Mouse (Mus musculus) lung, embryonic 14.5 days (tissue): ENCODE data around the gene Urah. TPM values are rescaled to one million over a fixed set of nuclear protein-coding genes. Genes with fewer than 3 reads are reported as not detected.

Experiments
- ATAC-seq: fragments of 200-750 bp; cut with Nextera tagmentation; 2 replicates; pipeline ENCODE4 v1.8.0; 2017; ENCODE audit warnings: mild to moderate bottlenecking, moderate TSS enrichment, moderate library complexity; ENCODE audit not compliant: insufficient read depth
- DNase-seq: peaks from one replicate; pipeline ENCODE4 v3.0.0-alpha.2; 2015
- H3K27ac ChIP-seq: fragments of 300-500 bp; sonication (generic); 2 replicates; pipeline ENCODE4 v1.5.1; 2014; ENCODE audit warnings: low read depth, mild to moderate bottlenecking, moderate library complexity
- H3K27me3 ChIP-seq: fragments of 300-500 bp; sonication (generic); 2 replicates; pipeline ENCODE4 v1.6.1; 2014; ENCODE audit warnings: low read length, control low read depth; ENCODE audit not compliant: insufficient read depth
- H3K36me3 ChIP-seq: fragments of 300-500 bp; sonication (generic); 2 replicates; pipeline ENCODE4 v1.6.1; 2014; ENCODE audit warnings: control low read depth; ENCODE audit not compliant: insufficient read depth
- H3K4me1 ChIP-seq: fragments of 300-500 bp; sonication (generic); 2 replicates; pipeline ENCODE4 v1.6.1; 2014; ENCODE audit warnings: antibody characterized with exemption, control low read depth; ENCODE audit not compliant: insufficient read depth
- H3K4me2 ChIP-seq: fragments of 300-500 bp; sonication (generic); 2 replicates; pipeline ENCODE4 v1.6.1; 2014; ENCODE audit warnings: mild to moderate bottlenecking
- H3K4me3 ChIP-seq: fragments of 300-500 bp; sonication (generic); 2 replicates; pipeline ENCODE4 v1.5.1; 2014; ENCODE audit warnings: low read depth, low read length
- H3K9ac ChIP-seq: fragments of 300-500 bp; sonication (generic); 2 replicates; pipeline ENCODE4 v1.6.1; 2014
- H3K9me3 ChIP-seq: fragments of 300-500 bp; sonication (generic); 2 replicates; pipeline ENCODE4 v1.6.1; 2016; ENCODE audit warnings: low read depth, low read length, control low read depth
- CTCF ChIP-seq: IDR thresholded peaks from 2 replicates; pipeline ENCODE4 v1.5.1; 2016; ENCODE audit warnings: antibody characterized with exemption, low read depth
- WGBS: fragments of 180-500 bp; shearing (Covaris S2); extraction: QIAGEN DNeasy Blood & Tissue Kit; methylation state at CpG from one replicate; pipeline ENCODE4 v1.1.7; 2014; 5-methylcytosine and 5-hydroxymethylcytosine counted together
- polyA plus RNA-seq: library from polyadenylated mRNA; unstranded; fragments of >200 nt; fragmentation: Nextera tagmentation; extraction: Ambion mirVana; gene quantifications from 2 replicates; pipeline ENCODE4 v1.2.1, GENCODE M21; 2014

Gene Urah
- polyA plus RNA-seq, 1 experiment from 2014 or later = 2.2 TPM

DNA sequence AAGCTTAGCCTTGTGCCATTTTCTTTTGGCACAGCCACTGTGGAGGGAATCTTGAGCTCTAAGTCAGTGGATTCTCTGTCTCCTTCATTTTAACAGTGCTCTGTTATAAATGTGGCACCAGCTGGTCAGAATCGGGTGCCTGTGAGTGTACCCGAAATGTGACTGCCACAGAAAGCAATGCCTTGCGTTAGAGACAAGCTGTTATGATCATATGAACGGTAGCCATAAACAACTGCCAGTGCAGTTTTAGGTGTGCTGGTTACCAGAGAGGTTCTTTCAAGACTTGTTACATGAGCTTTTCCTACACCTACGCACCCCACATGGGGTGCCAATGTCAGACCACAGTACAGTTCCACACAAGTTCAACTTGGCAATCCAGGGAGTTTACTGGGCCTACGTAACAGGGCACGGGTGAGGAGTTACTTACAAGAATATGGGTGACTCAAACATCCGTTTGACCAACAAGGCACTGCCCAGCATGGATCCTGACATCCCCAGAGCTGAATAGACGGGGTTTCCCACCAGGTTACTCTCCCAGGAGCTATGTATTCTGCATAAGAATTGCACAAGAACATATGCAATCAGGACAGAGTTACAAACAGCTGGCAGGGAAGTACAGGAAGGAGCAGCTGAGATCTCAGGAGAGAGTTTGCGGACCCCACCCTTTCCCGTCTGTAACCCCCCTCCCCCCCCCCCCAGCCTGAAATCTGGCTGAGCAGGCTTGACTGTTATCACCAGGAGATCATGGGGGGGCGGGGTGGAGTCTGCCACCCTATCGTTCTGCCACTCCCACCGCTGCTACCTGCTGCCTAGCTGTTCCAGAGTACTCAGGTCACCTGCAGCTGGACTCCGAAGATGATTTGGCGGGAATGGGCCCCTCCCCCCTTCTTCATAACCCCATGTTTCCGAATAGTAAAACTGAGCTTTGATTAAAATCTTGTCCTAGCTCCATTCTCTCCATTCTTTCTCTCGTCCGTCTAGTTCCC, 6.2 kb downstream of the Urah start:
- Histone ChIP-seq H3K27me3 (peaks cover 7% of the 10 kb centered on the region; the same call in 1 of the 2 replicates), H3K4me3 (no peak overlapping the region)
- ATAC-seq = no peak

DNA sequence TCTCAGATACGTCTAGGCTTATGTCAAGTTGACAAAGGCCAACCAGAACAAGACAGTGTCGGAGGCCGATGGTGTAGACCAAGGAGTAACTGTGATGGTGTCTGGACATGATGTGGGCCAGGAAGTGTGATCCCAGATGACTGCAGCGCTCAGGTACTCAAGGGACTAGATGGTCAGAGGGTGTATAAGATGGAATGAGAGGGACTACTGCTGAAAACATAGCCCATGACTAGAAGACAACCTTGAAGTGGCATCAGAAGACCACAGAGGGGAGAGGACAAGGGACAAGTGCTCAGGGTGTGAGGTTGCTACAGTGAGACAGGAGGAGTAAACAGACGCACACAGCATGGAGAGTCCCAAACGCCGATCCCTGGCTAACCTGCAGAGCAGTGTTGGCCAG, 9.0 kb downstream of the Urah start:
- Histone ChIP-seq H3K36me3 (no peaks in the 10 kb centered on the region), H3K4me3 (no peak overlapping the region), H3K9me3 (no peaks in the 10 kb centered on the region), H3K27ac (no peak overlapping the region), H3K4me1 (no peaks in the 10 kb centered on the region), H3K9ac (no peak overlapping the region), H3K4me2 (no peak overlapping the region), H3K27me3 (peaks cover 7% of the 10 kb centered on the region; the same call in 1 of the 2 replicates)
- TF ChIP-seq CTCF = no peak
- DNase-seq (no peak), ATAC-seq (no peak)
- 70% methylated on average over 7 of the region's 7 CpGs for WGBS

More for the DNA sequence above, 6.2 kb downstream of the Urah start:
- H3K4me2 ChIP-seq = 0 out of 2 replicates have a peak overlapping the region, but pooled peaks have one; percentile 5
- H3K9me3 ChIP-seq = no peaks in the 10 kb centered on the region
- no peaks in the 10 kb centered on the region for H3K36me3 ChIP-seq
- WGBS = 31% methylated on average over 19 of the region's 19 CpGs
- H3K4me1 ChIP-seq = no peaks in the 10 kb centered on the region
- H3K9ac ChIP-seq = no peak overlapping the region
- no peak overlapping the region for H3K27ac ChIP-seq
- no peak for DNase-seq
- no peak for TF ChIP-seq CTCF

DNA sequence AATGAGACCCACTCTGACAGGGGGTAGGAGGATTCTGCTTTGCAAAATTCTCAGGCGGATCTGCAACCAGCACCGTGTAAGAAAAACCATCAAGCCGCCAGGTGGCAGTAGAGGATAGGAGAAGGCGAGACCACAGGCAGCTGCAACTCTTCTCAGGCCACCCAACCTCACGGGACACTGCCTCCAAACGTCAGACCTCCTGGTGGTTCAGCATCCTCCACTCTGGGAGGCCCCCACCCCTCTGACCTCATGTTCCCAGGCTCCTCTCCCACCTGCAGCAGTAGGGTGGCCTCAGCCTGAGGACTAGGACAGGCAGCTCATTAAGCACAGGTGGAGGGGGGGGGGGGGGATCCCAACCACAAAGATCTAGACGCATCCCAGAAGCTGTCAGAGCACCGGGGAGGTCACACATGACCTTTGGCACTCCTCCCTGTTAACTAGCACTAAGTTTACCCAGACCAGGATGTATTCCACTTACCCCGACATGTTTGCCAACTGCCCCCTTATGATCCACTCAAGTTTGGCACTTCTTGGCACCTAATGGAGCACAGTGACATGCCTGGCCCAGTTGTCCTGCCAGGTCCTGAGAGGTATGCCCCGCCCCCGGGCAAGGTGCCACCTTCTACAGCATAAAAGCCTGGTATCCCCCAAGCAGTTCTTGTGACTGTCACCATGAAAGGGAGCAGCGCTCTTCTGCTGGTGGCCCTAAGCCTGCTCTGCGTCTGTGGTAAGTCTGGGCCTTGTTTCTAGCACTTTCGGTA, 10.3 kb downstream of the Urah start, which contains the start of gene Scgb1c1:
TSS of gene Scgb1c1 (plus strand) at position 643 of the 761 bp plus-strand sequence.
- H3K9me3 ChIP-seq = no peaks in the 10 kb centered on the region
- no peak within 1 kb of the TSS for H3K9ac ChIP-seq
- no peak within 1 kb of the TSS for H3K4me2 ChIP-seq
- 23% methylated on average over 14 of the region's 14 CpGs for WGBS
- no peaks in the 10 kb centered on the region for H3K4me1 ChIP-seq
- H3K4me3 ChIP-seq = no peak within 1 kb of the TSS
- no peak within 1 kb of the TSS for H3K27ac ChIP-seq
- H3K27me3 ChIP-seq = peaks cover 7% of the 10 kb centered on the region; the same call in 1 of the 2 replicates
- H3K36me3 ChIP-seq = no peaks in the 10 kb centered on the region
- ATAC-seq (peak; percentile 84), DNase-seq (peak; percentile 96)
- TF ChIP-seq CTCF = peak; percentile 91

DNA sequence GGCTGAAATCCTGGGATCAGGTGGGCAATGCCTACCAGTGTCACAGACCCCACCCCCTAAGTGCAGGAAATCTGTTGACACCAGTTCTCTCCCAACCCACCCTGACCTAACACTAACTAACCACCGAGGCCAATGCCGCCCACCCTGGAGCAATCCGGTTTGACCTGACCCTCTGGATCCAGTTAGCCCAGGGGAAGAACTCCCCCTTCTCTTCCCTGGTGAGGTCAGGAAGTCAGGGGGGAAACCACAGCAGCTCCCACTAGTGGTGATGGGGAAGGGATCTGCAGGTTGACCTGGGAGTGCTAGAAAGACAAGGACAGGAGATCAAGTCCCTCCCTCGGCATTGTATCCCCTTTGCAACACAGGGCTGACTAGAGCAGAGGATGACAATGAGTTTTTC, 10.9 kb downstream of the Urah start:
- Histone ChIP-seq H3K4me2 (no peak overlapping the region), H3K27ac (no peak overlapping the region), H3K4me1 (no peaks in the 10 kb centered on the region), H3K9me3 (no peaks in the 10 kb centered on the region), H3K4me3 (no peak overlapping the region), H3K27me3 (peaks cover 7% of the 10 kb centered on the region; the same call in 1 of the 2 replicates), H3K36me3 (no peaks in the 10 kb centered on the region), H3K9ac (no peak overlapping the region)
- 59% methylated on average over 4 of the region's 4 CpGs for WGBS
- TF ChIP-seq CTCF = peak; percentile 20; the same call in 1 of the 2 replicates
- DNase-seq (no peak), ATAC-seq (no peak)

DNA sequence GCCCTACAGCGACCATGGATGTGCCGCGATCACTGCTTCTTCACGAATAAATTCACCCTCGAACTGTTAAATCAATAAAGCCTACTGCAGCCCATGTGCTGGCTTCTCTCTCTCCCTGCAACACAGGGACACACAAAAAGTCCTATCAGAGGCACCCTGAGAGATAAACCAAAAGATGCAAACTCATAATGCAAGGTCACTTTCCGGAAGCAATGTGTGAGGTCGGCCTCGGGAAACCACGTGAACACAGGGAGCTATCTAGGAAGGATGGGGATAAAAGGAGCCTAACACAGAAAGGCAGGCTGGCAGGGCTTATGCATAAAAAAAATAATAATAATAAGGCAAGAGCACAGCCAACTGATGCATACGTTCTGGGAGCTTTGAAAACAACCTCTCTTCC, 11.9 kb downstream of the Urah start:
- Histone ChIP-seq H3K9ac (no peak overlapping the region), H3K4me1 (no peaks in the 10 kb centered on the region), H3K4me3 (no peak overlapping the region), H3K4me2 (no peak overlapping the region), H3K27me3 (no peaks in the 10 kb centered on the region), H3K27ac (no peak overlapping the region), H3K9me3 (no peaks in the 10 kb centered on the region), H3K36me3 (peaks cover 5% of the 10 kb centered on the region)
- WGBS = 76% methylated on average over 10 of the region's 10 CpGs
- DNase-seq (no peak), ATAC-seq (no peak)
- TF ChIP-seq CTCF = no peak

DNA sequence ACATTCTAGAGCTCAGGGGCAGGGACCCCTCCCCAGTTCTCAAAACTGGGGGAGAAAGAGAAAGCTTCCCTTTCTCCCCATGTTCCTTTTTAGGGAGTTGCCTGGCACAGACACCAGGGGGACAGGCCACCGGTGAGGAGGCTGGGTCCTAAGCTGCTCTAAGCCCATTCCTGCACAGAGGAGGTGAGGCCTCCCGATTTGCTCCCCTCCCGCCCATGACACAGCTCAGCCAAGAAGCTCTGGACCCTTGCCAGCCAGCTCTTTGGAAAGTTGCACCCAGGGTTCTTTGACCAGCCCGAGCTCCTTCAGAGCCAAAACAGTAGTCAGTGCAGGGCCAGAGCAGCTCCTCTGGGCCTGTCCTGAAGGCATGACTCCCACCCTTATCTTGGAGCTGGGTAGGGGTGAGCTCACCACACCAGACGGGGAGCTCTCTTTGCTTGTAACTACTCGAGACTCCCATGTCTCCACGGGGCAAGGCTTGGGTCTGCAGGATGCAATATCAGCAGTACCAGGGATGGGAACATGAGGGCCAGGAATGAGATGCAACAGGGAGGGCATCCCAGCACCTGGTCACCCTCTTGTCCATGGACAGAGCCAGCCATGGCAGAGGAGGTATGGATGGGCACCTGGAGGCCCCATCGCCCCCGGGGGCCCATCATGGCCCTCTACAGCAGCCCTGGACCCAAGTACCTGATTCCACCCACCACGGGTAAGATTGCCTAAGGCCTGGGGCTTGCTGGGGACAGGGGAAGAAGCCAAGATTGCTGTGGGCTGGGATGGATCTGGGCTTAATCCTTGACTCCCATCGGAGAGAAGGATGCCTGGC, 13.2 kb downstream of the Urah start, which contains the start of gene Odf3:
TSS of gene Odf3 (plus strand) at position 51 of the 826 bp plus-strand sequence.
- Histone ChIP-seq H3K4me2 (no peak within 1 kb of the TSS), H3K9me3 (no peaks in the 10 kb centered on the region), H3K27me3 (no peaks in the 10 kb centered on the region), H3K36me3 (peaks cover 18% of the 10 kb centered on the region), H3K9ac (no peak within 1 kb of the TSS), H3K27ac (no peak within 1 kb of the TSS), H3K4me3 (no peak within 1 kb of the TSS), H3K4me1 (no peaks in the 10 kb centered on the region)
- peak; percentile 16; the same call in 1 of the 2 replicates for TF ChIP-seq CTCF
- ATAC-seq (peak; percentile 9; the same call in 1 of the 2 replicates), DNase-seq (peak; percentile 81)
- WGBS = 50% methylated on average over 11 of the region's 11 CpGs
